Mouse (Mus musculus): ENCODE results near the gene Icam5. TPM values are rescaled to one million over a fixed set of nuclear protein-coding genes. Genes with fewer than 3 reads are reported as not detected.
A peak's percentile ranks its signal among the peaks of the same experiment; 100 is the strongest.

Icam5 gene
- total and polyA plus RNA-seq, 3 experiments, result 0.33 to 0.38 TPM; not detected in 1

- Histone ChIP-seq H3K9me3 (replicated peaks) (no peaks in the 10 kb centered on the region), H3K36me3 (replicated peaks) (no peaks in the 10 kb centered on the region), H3K4me3 (ENCODE audit: low read depth, low read length) (no peak overlapping the region), H3K4me1 (ENCODE audit: insufficient read depth, low read depth, low read length) (peaks cover 6% of the 10 kb centered on the region), H3K27me3 (ENCODE audit: insufficient read depth, low read length) (peaks cover 27% of the 10 kb centered on the region)
- no peak for TF ChIP-seq POLR2AphosphoS5 (IDR thresholded peaks at IDR 0.05; ENCODE audit: insufficient replicate concordance, low read depth, low read length)
- no peak for TF ChIP-seq TAL1 (conservative IDR thresholded peaks at IDR 0.05; ENCODE audit: low read depth, low read length)
- no peak for TF ChIP-seq CTCF (IDR thresholded peaks at IDR 0.05; ENCODE audit: low read depth, low read length)
- TF ChIP-seq GATA2 (IDR thresholded peaks at IDR 0.05; ENCODE audit: borderline replicate concordance, low read depth, low read length), result no peak
- TF ChIP-seq GATA1 (IDR thresholded peaks at IDR 0.05; ENCODE audit: borderline replicate concordance, low read length), result no peak
- ATAC-seq (ENCODE audit: extremely low read depth, insufficient number of reproducible peaks, low FRiP score, poor library complexity, severe bottlenecking), result no peak
- no peak for DNase-seq (ENCODE audit: low spot score)
These were observed 19.7 kb downstream of the Icam5 start for GRCm38 (mm10) chr9:21051578-21051977.

- H3K4me3 ChIP-seq (ENCODE audit: low read depth, low read length), result no peak overlapping the region
- no peaks in the 10 kb centered on the region for H3K9me3 ChIP-seq (replicated peaks)
- no peaks in the 10 kb centered on the region; the same call in 1 of the 2 replicates for H3K27me3 ChIP-seq (ENCODE audit: insufficient read depth, low read length)
- H3K36me3 ChIP-seq (replicated peaks), result peaks cover 64% of the 10 kb centered on the region
- TF ChIP-seq GATA2 (IDR thresholded peaks at IDR 0.05; ENCODE audit: borderline replicate concordance, low read depth, low read length) (no peak), GATA1 (IDR thresholded peaks at IDR 0.05; ENCODE audit: borderline replicate concordance, low read length) (no peak), TAL1 (conservative IDR thresholded peaks at IDR 0.05; ENCODE audit: low read depth, low read length) (no peak), POLR2AphosphoS5 (IDR thresholded peaks at IDR 0.05; ENCODE audit: insufficient replicate concordance, low read depth, low read length) (no peak), CTCF (IDR thresholded peaks at IDR 0.05; ENCODE audit: low read depth, low read length) (no peak)
- DNase-seq (ENCODE audit: low spot score), result no peak
- peaks cover 12% of the 10 kb centered on the region for H3K4me1 ChIP-seq (ENCODE audit: insufficient read depth, low read depth, low read length)
- no peak for ATAC-seq (ENCODE audit: extremely low read depth, insufficient number of reproducible peaks, low FRiP score, poor library complexity, severe bottlenecking)
These were observed 31.1 kb downstream of the Icam5 start for GRCm38 (mm10) chr9:21062928-21063327.

- ATAC-seq (ENCODE audit: extremely low read depth, insufficient number of reproducible peaks, low FRiP score, poor library complexity, severe bottlenecking), result no peak
- H3K36me3 ChIP-seq (replicated peaks), result peaks cover 92% of the 10 kb centered on the region
These were observed 35.3 kb downstream of the Icam5 start, which contains the start of gene Zglp1 for GRCm38 (mm10) chr9:21067006-21067684. Gene Zglp1 (minus strand): TSS chr9:21067093.

GRCm38 (mm10) chr9:21072641-21073040 lies 40.8 kb downstream of the Icam5 start:
- TF ChIP-seq POLR2AphosphoS5 (IDR thresholded peaks at IDR 0.05; ENCODE audit: insufficient replicate concordance, low read depth, low read length), result peak; percentile 66; the same call in 1 of the 2 replicates
- TF ChIP-seq CTCF (IDR thresholded peaks at IDR 0.05; ENCODE audit: low read depth, low read length), result no peak
- Histone ChIP-seq H3K36me3 (replicated peaks) (peaks cover 87% of the 10 kb centered on the region), H3K4me3 (ENCODE audit: low read depth, low read length) (peak overlapping the region; percentile 100), H3K9me3 (replicated peaks) (no peaks in the 10 kb centered on the region), H3K27me3 (ENCODE audit: insufficient read depth, low read length) (no peaks in the 10 kb centered on the region), H3K4me1 (ENCODE audit: insufficient read depth, low read depth, low read length) (peaks cover 42% of the 10 kb centered on the region)
- ATAC-seq (ENCODE audit: extremely low read depth, insufficient number of reproducible peaks, low FRiP score, poor library complexity, severe bottlenecking), result peak; percentile 9; the same call in 1 of the 2 replicates
- no peak for DNase-seq (ENCODE audit: low spot score)

More at GRCm38 (mm10) chr9:21067006-21067684, 35.3 kb downstream of the Icam5 start, which contains the start of gene Zglp1:
- no peaks in the 10 kb centered on the region for H3K9me3 ChIP-seq (replicated peaks)
- H3K4me3 ChIP-seq (ENCODE audit: low read depth, low read length), result no peak within 1 kb of the TSS
- peaks cover 25% of the 10 kb centered on the region for H3K4me1 ChIP-seq (ENCODE audit: insufficient read depth, low read depth, low read length)
- DNase-seq (ENCODE audit: low spot score), result no peak
- TF ChIP-seq TAL1 (conservative IDR thresholded peaks at IDR 0.05; ENCODE audit: low read depth, low read length), result no peak
- TF ChIP-seq POLR2AphosphoS5 (IDR thresholded peaks at IDR 0.05; ENCODE audit: insufficient replicate concordance, low read depth, low read length), result no peak
- TF ChIP-seq GATA1 (IDR thresholded peaks at IDR 0.05; ENCODE audit: borderline replicate concordance, low read length), result no peak
- TF ChIP-seq GATA2 (IDR thresholded peaks at IDR 0.05; ENCODE audit: borderline replicate concordance, low read depth, low read length), result no peak
- TF ChIP-seq CTCF (IDR thresholded peaks at IDR 0.05; ENCODE audit: low read depth, low read length), result no peak
- H3K27me3 ChIP-seq (ENCODE audit: insufficient read depth, low read length), result no peaks in the 10 kb centered on the region

DNA sequence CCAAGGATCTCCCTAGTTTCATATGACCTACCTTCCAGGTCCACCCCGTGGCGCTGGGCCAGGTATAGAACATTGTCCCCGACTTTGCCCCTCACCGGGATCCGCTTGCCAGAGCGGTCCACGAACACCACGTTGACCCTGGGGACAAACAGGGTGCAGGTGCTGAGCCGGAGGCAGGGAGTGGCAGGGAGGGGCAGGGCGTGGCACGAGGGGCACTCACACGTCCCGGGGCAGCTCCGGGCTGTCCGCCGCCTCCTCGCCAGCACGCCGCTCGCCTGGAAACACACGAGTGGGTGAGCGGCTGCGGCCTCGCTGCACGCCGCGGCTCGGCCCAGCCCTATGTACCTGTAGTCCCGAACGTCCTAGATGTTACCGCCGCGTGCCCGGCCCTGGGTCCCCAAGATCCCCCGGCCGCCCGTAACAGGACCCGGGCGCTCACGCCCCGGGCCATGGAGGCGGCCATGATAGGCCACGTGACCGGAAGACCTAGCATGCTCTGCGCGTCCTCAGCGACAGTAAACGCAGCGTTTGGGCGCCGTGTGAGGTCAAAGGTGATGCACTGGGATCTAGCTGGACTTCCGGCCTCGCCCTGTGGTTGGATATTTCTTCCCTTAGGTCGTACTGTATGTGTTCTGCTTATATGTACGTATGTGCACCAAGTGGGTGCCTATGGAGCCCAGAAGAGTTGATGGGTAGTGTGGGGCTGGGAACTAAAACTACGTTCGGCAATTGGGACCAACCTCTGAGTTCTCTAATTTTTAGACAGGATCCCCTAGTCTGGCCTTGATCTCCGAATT lies 41.4 kb downstream of the Icam5 start, which contains the start of the genes Gm49373 and Fdx1l:
TSS of gene Gm49373 (minus strand) at position 53 of the 797 bp plus-strand sequence.
TSS of gene Fdx1l (minus strand) at position 571 of the 797 bp plus-strand sequence.
- Histone ChIP-seq H3K36me3 (replicated peaks) (peaks cover 87% of the 10 kb centered on the region), H3K4me3 (ENCODE audit: low read depth, low read length) (peak within 1 kb of the TSS; percentile 100), H3K4me1 (ENCODE audit: insufficient read depth, low read depth, low read length) (peaks cover 38% of the 10 kb centered on the region), H3K27me3 (ENCODE audit: insufficient read depth, low read length) (no peaks in the 10 kb centered on the region), H3K9me3 (replicated peaks) (no peaks in the 10 kb centered on the region)
- DNase-seq (ENCODE audit: low spot score) (peak; percentile 91), ATAC-seq (ENCODE audit: extremely low read depth, insufficient number of reproducible peaks, low FRiP score, poor library complexity, severe bottlenecking) (peak; percentile 80)
- TF ChIP-seq POLR2AphosphoS5 (IDR thresholded peaks at IDR 0.05; ENCODE audit: insufficient replicate concordance, low read depth, low read length), result peak; percentile 73; the same call in 1 of the 2 replicates
- no peak for TF ChIP-seq CTCF (IDR thresholded peaks at IDR 0.05; ENCODE audit: low read depth, low read length)

GRCm38 (mm10) chr9:21074173-21074572 lies 42.3 kb downstream of the Icam5 start:
- Histone ChIP-seq H3K27me3 (ENCODE audit: insufficient read depth, low read length) (no peaks in the 10 kb centered on the region), H3K9me3 (replicated peaks) (no peaks in the 10 kb centered on the region), H3K4me1 (ENCODE audit: insufficient read depth, low read depth, low read length) (peaks cover 38% of the 10 kb centered on the region), H3K4me3 (ENCODE audit: low read depth, low read length) (no peak overlapping the region; the same call in 1 of the 2 replicates), H3K36me3 (replicated peaks) (peaks cover 87% of the 10 kb centered on the region)
- TF ChIP-seq GATA2 (IDR thresholded peaks at IDR 0.05; ENCODE audit: borderline replicate concordance, low read depth, low read length) (no peak), CTCF (IDR thresholded peaks at IDR 0.05; ENCODE audit: low read depth, low read length) (no peak), POLR2AphosphoS5 (IDR thresholded peaks at IDR 0.05; ENCODE audit: insufficient replicate concordance, low read depth, low read length) (no peak), GATA1 (IDR thresholded peaks at IDR 0.05; ENCODE audit: borderline replicate concordance, low read length) (no peak), TAL1 (conservative IDR thresholded peaks at IDR 0.05; ENCODE audit: low read depth, low read length) (no peak)
- ATAC-seq (ENCODE audit: extremely low read depth, insufficient number of reproducible peaks, low FRiP score, poor library complexity, severe bottlenecking) (no peak), DNase-seq (ENCODE audit: low spot score) (no peak)

Data from G1E (cell line).